Mouse (Mus musculus): ENCODE measurements around the gene Vwa7. TPM values are rescaled to one million over a fixed set of nuclear protein-coding genes. Genes with fewer than 3 reads are reported as not detected.

The Vwa7 gene
- total RNA-seq, 2 experiments from 2014 or later, result 7.3 to 7.7 TPM

GRCm38 (mm10) chr17:35016791-35017705 is 669 bp downstream of the Vwa7 start:
- DNase-seq (ENCODE audit: low spot score), result no peak
- intact Hi-C loops (cut with DNase I), result no loop called here

GRCm38 (mm10) chr17:35017706-35018030 is 1.3 kb downstream of the Vwa7 start:
- intact Hi-C loops (cut with DNase I), result no loop called here
- DNase-seq (ENCODE audit: low spot score), result no peak

- DNase-seq (ENCODE audit: low spot score), result no peak
- intact Hi-C loops (cut with DNase I), result no loop called here
These were observed 1.8 kb downstream of the Vwa7 start for GRCm38 (mm10) chr17:35018171-35018570.

- intact Hi-C loops (cut with DNase I), result loop anchor here (1.0 to 10.0 kb wide), 3 partner anchors 42 to 215 kb away; partner anchors contain the start of genes Atp6v1g2, Ly6g6d, Ly6g6e and Nfkbil1
- no peak for DNase-seq (ENCODE audit: low spot score)
These were observed 3.5 kb downstream of the Vwa7 start for GRCm38 (mm10) chr17:35019894-35020293.

- intact Hi-C loops (cut with DNase I), result loop anchor here (1.0 to 10.0 kb wide), 3 partner anchors 42 to 214 kb away; partner anchors contain the start of genes Atp6v1g2, Ly6g6d, Ly6g6e and Nfkbil1
- no peak for DNase-seq (ENCODE audit: low spot score)
These were observed 4.2 kb downstream of the Vwa7 start for GRCm38 (mm10) chr17:35020551-35020950.

DNA sequence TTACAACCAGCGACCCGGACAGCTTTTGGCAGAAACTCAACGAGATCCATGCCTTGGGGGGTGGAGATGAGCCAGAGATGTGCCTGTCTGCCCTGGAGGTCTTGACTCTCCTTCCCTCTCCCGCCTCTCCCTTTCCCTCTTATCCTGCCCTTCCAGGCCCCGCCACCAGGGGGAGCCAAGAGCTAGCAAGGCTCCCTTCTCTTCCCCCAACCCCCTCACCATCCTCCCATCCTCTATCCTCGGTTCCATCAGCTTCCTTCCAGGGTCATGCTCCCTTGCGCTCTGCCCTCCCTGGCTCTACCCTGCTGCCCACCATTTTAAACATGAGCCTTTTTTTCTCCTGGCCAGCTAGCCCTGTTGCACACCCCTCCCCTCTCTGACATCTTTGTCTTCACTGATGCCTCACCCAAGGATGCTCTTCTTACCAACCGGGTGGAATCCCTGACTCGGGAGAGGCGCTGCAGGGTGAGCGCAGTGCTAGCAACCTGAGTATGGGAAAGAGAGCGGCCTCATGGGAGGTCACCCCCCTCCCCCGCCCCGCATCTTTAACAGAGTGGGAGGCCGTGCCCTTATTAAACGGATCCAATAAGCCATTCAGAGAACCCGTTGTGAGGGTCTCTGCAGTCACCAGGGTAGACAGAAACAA is 4.9 kb downstream of the Vwa7 start:
- intact Hi-C loops (cut with DNase I), result loop anchor here (1.0 to 10.0 kb wide), 4 partner anchors 38 to 214 kb away; partner anchors contain the start of genes Atp6v1g2, Ddah2, Ly6g6d and Ly6g6e
- DNase-seq (ENCODE audit: low spot score), result peak; percentile 72

DNA sequence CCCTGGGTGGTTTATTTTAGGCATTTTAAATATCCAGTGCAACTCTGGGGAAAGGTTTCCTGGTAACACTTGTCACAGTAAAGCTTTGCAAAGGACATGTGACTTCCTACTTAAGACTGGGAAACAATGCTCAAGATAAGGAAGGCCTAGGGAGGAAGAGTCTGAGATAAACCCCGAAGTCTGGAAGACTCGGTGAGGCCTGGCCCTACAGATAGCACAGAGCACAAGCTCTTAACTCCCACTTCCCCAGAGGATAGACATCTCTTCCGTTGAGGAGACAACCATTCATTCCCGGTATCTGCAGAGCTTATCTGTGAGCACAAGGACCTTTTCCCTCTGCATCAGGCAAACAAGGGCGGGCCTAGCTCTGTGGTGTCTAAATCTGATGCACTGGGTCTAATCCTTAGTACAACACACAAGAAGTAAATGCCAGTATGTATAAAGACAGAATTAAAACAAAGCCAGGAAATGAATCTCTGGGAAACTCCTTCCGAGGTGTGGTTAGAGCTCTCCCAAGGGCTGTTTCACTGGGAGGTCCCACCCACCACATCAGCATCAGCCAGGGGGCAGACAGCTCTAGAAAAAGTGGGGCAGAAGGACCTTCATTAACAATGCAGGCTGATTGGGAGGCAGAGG is 5.6 kb downstream of the Vwa7 start:
- intact Hi-C loops (cut with DNase I), result loop anchor here (1.0 to 10.0 kb wide), 5 partner anchors 23 to 213 kb away; partner anchors contain the start of genes Atp6v1g2, Ddah2, Ly6g6d and Ly6g6e
- no peak for DNase-seq (ENCODE audit: low spot score)

- no peak for DNase-seq (ENCODE audit: low spot score)
- intact Hi-C loops (cut with DNase I), result loop anchor here (2.0 to 10.0 kb wide), 3 partner anchors 22 to 212 kb away; partner anchors contain the start of genes Atp6v1g2, Ly6g6d, Ly6g6e and Nfkbil1
These were observed 6.2 kb downstream of the Vwa7 start for GRCm38 (mm10) chr17:35022541-35023060.

- intact Hi-C loops (cut with DNase I), result loop anchor here (2.0 to 10.0 kb wide), 3 partner anchors 22 to 212 kb away; partner anchors contain the start of genes Atp6v1g2, Ly6g6d, Ly6g6e and Nfkbil1
- DNase-seq (ENCODE audit: low spot score), result no peak
These were observed 6.8 kb downstream of the Vwa7 start for GRCm38 (mm10) chr17:35023221-35023620.

DNA sequence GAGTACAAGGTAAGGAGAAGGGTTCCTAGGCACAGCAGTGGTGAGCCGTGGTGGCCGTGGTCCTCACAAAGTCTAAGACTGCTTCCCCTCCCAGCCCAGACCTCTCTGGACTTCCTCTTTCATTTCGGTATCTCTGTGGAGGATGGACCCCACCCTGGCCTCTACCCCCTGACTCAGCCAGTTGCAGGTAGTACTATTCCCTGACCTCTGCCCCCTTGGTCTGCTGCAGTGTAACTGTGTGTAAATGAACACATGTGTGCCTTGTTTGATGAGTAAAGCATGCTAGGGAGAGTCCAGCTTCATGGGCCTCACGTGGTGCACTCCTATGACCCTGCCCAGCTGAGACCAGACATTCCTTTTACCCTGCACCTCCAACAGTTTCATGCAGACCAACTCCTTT is 7.4 kb downstream of the Vwa7 start:
- no peak for DNase-seq (ENCODE audit: low spot score)
- intact Hi-C loops (cut with DNase I), result loop anchor here (2.0 to 10.0 kb wide), 3 partner anchors 21 to 211 kb away; partner anchors contain the start of genes Atp6v1g2, Ly6g6d, Ly6g6e and Nfkbil1

DNA sequence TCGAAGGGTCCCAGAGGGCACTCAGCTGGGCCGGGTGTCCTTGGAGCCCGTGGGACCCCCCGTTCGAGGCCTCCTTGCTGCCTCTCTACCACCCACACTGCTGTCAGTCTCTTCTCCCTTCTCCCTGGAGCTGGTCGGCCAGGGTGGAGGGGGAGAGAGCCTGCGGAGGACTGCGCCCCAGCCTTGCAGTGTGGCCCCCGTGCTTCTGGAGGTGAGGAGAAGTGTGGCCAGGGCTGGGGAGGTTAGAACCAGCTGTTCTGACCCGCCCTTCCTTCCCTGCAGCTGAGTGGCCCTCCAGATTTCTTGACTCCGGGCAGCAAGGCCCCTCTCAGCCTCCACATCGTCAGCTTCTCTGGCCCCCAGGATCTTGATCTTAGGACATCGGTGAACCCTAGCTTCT is 7.9 kb downstream of the Vwa7 start:
- intact Hi-C loops (cut with DNase I), result loop anchor here (5.0 to 10.0 kb wide), 2 partner anchors 53 to 211 kb away; partner anchors contain the start of genes Atp6v1g2, Ly6g6d, Ly6g6e and Nfkbil1

GRCm38 (mm10) chr17:35024691-35025488 is 8.5 kb downstream of the Vwa7 start:
- no peak for DNase-seq (ENCODE audit: low spot score)

More for the DNA sequence above, 7.9 kb downstream of the Vwa7 start:
- DNase-seq (ENCODE audit: low spot score), result no peak

DNA sequence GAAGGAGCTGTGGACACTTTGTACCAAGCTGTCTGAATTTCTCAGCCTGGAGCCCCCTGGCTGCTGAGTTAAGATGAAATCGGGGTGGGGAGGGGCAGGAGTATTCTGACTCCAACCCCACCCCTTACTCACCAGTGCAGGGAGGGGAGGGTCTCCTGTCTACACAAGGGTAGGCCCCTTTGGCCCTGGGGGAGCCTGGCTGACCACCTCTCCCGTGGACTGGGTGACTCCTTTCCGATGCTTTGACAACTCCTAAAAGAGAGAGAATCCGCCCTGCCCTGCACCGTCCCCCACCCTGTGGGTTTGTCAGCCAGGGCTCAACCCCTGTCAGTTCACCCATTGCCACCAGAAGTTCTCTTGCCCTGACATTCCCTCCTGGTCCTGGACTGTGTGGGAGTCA is 9.8 kb downstream of the Vwa7 start:
- intact Hi-C loops (cut with DNase I), result loop anchor here (10.0 kb wide), 1 partner anchor 209 kb away; the partner anchor contains the start of genes Atp6v1g2 and Nfkbil1
- DNase-seq (ENCODE audit: low spot score), result no peak

More at GRCm38 (mm10) chr17:35024691-35025488, 8.5 kb downstream of the Vwa7 start:
- intact Hi-C loops (cut with DNase I), result loop anchor here (5.0 to 10.0 kb wide), 2 partner anchors 52 to 210 kb away; partner anchors contain the start of genes Atp6v1g2, Ly6g6d, Ly6g6e and Nfkbil1

GRCm38 (mm10) chr17:35027277-35028068 is 11.1 kb downstream of the Vwa7 start, which contains the start of gene Sapcd1:
Gene Sapcd1, minus strand, starts transcription at chr17:35028016.
- intact Hi-C loops (cut with DNase I), result loop anchor here (10.0 kb wide), 1 partner anchor 207 kb away; the partner anchor contains the start of genes Atp6v1g2 and Nfkbil1

GRCm38 (mm10) chr17:35028315-35028714 is 11.9 kb downstream of the Vwa7 start:
- DNase-seq (ENCODE audit: low spot score), result no peak
- intact Hi-C loops (cut with DNase I), result loop anchor here (10.0 kb wide), 1 partner anchor 206 kb away; the partner anchor contains the start of genes Atp6v1g2 and Nfkbil1

More at GRCm38 (mm10) chr17:35027277-35028068, 11.1 kb downstream of the Vwa7 start, which contains the start of gene Sapcd1:
- DNase-seq (ENCODE audit: low spot score), result no peak

DNA sequence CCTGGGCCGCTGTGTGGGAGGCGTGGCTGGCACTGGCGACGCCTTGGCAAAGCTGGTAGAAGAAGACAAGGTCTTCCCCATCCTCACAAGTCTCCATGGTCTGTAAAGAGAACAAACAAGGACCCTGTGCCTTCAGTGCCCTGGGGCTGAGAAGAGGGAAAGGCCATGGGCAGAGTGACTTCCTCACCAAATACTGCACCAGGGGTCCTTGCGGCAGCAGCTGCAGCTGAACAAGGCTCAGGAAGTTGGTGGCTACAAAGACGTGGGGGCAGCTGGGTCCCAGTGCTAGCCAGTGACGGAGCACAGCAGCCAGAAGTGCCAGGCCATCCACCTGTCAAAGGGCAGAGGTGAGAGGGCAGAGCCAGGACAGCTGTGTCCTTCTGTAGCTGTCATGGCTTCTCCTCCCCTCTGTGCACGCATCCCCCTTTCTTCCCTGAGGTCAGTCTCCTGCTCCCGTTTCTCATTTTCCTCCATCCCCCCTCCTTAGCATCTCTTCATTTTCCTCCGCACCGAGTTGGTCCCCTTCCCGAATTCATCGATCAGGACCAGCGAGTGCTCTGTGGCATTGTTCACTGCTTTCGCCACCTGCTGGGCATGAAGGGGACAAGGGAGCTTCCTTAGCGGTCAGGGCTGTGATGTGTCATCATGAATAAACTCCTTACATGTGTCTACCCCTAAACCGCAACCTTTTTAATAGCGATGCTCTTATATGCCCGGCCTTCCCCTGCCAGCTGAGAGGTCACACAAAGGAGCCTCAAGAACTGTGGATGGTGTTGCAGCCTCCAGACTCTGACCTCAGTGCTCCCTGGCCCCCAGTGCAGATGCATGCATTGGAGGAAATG is 13.5 kb downstream of the Vwa7 start:
- intact Hi-C loops (cut with DNase I), result loop anchor here (10.0 kb wide), 1 partner anchor 205 kb away; the partner anchor contains the start of genes Atp6v1g2 and Nfkbil1
- no peak for DNase-seq (ENCODE audit: low spot score)

Data from heart, postnatal 25 days (tissue).